Mouse (Mus musculus): ENCODE data around the gene Higd1c. TPM values are rescaled to one million over a fixed set of nuclear protein-coding genes. Genes with fewer than 3 reads are reported as not detected.
"Not testable (repeated sequence)": the region's sequence is repeated elsewhere in the genome, so short reads cannot be mapped to it uniquely, and the experiment has no call there.

Higd1c gene
- polyA plus RNA-seq, 1 experiment from 2014 or later, result not detected

GRCm38 (mm10) chr15:100337328-100337727, 27.0 kb upstream of the Higd1c start:
- not testable (repeated sequence) for H3K27me3 ChIP-seq; H3K36me3 ChIP-seq; ATAC-seq (ENCODE audit: low FRiP score); H3K9ac ChIP-seq; H3K9me3 ChIP-seq (replicated peaks); H3K4me1 ChIP-seq; H3K4me2 ChIP-seq (replicated peaks); H3K27ac ChIP-seq; H3K4me3 ChIP-seq

- ATAC-seq (ENCODE audit: low FRiP score); H3K9me3 ChIP-seq (replicated peaks); H3K9ac ChIP-seq; H3K4me3 ChIP-seq; H3K27ac ChIP-seq; H3K36me3 ChIP-seq; H3K4me2 ChIP-seq (replicated peaks); H3K4me1 ChIP-seq; H3K27me3 ChIP-seq: not testable (repeated sequence)
- WGBS, result 45% methylated on average over 10 of the region's 10 CpGs
These were observed 26.5 kb upstream of the Higd1c start for GRCm38 (mm10) chr15:100337847-100338246.

- H3K36me3 ChIP-seq; H3K9ac ChIP-seq; H3K27ac ChIP-seq; H3K4me1 ChIP-seq; H3K4me2 ChIP-seq (replicated peaks); H3K9me3 ChIP-seq (replicated peaks); ATAC-seq (ENCODE audit: low FRiP score); H3K4me3 ChIP-seq; H3K27me3 ChIP-seq: not testable (repeated sequence)
- WGBS, result 67% methylated on average over 4 of the region's 5 CpGs
These were observed 22.9 kb upstream of the Higd1c start for GRCm38 (mm10) chr15:100341314-100341980.

- H3K4me3 ChIP-seq, result no peak overlapping the region
- H3K4me2 ChIP-seq (replicated peaks), result no peak overlapping the region
- H3K4me1 ChIP-seq, result 0 out of 2 replicates have a peak, but pooled peaks cover 3% of the 10 kb centered on the region
- no peak overlapping the region for H3K9ac ChIP-seq
- no peaks in the 10 kb centered on the region for H3K36me3 ChIP-seq
- no peaks in the 10 kb centered on the region for H3K9me3 ChIP-seq (replicated peaks)
- H3K27ac ChIP-seq, result no peak overlapping the region
- no peaks in the 10 kb centered on the region for H3K27me3 ChIP-seq
- no peak for ATAC-seq (ENCODE audit: low FRiP score)
These were observed 18.9 kb upstream of the Higd1c start for GRCm38 (mm10) chr15:100345484-100345883.

- WGBS, result 77% methylated on average over 14 of the region's 14 CpGs
- H3K9ac ChIP-seq, result no peak overlapping the region
- no peaks in the 10 kb centered on the region for H3K9me3 ChIP-seq (replicated peaks)
- H3K36me3 ChIP-seq, result no peaks in the 10 kb centered on the region
- no peak overlapping the region for H3K4me2 ChIP-seq (replicated peaks)
- H3K4me1 ChIP-seq, result 0 out of 2 replicates have a peak, but pooled peaks cover 3% of the 10 kb centered on the region
- ATAC-seq (ENCODE audit: low FRiP score), result no peak
- H3K27ac ChIP-seq, result no peak overlapping the region
- H3K27me3 ChIP-seq, result no peaks in the 10 kb centered on the region
- no peak overlapping the region for H3K4me3 ChIP-seq
These were observed 17.6 kb upstream of the Higd1c start for GRCm38 (mm10) chr15:100346761-100347160.

GRCm38 (mm10) chr15:100349496-100349895, 14.8 kb upstream of the Higd1c start:
- Histone ChIP-seq H3K9me3 (replicated peaks) (no peaks in the 10 kb centered on the region), H3K27ac (no peak overlapping the region), H3K4me1 (0 out of 2 replicates have a peak, but pooled peaks cover 3% of the 10 kb centered on the region), H3K9ac (no peak overlapping the region), H3K27me3 (no peaks in the 10 kb centered on the region), H3K4me3 (no peak overlapping the region), H3K36me3 (no peaks in the 10 kb centered on the region), H3K4me2 (replicated peaks) (no peak overlapping the region)
- ATAC-seq (ENCODE audit: low FRiP score), result no peak
- 55% methylated on average over 2 of the region's 2 CpGs for WGBS

GRCm38 (mm10) chr15:100351501-100352060, 12.8 kb upstream of the Higd1c start:
- Histone ChIP-seq H3K4me2 (replicated peaks) (no peak overlapping the region), H3K27ac (no peak overlapping the region), H3K9me3 (replicated peaks) (no peaks in the 10 kb centered on the region), H3K4me3 (no peak overlapping the region), H3K36me3 (no peaks in the 10 kb centered on the region), H3K4me1 (0 out of 2 replicates have a peak, but pooled peaks cover 3% of the 10 kb centered on the region), H3K27me3 (no peaks in the 10 kb centered on the region), H3K9ac (no peak overlapping the region)
- 79% methylated on average over 6 of the region's 6 CpGs for WGBS
- ATAC-seq (ENCODE audit: low FRiP score), result no peak

GRCm38 (mm10) chr15:100352711-100353250, 11.6 kb upstream of the Higd1c start, which contains the start of the genes Methig1 and Mettl7a2:
Gene Methig1, plus strand, starts transcription at chr15:100353149.
Gene Mettl7a2, plus strand, starts transcription at chr15:100353200.
- WGBS, result 74% methylated on average over 10 of the region's 10 CpGs
- no peaks in the 10 kb centered on the region for H3K9me3 ChIP-seq (replicated peaks)
- no peak for ATAC-seq (ENCODE audit: low FRiP score)

GRCm38 (mm10) chr15:100353399-100353798, 10.9 kb upstream of the Higd1c start:
- not testable (repeated sequence) for H3K9ac ChIP-seq; H3K4me1 ChIP-seq; H3K4me3 ChIP-seq; H3K4me2 ChIP-seq (replicated peaks); H3K36me3 ChIP-seq; H3K9me3 ChIP-seq (replicated peaks); ATAC-seq (ENCODE audit: low FRiP score); H3K27ac ChIP-seq; H3K27me3 ChIP-seq
- 84% methylated on average over 12 of the region's 22 CpGs for WGBS

More at GRCm38 (mm10) chr15:100352711-100353250, 11.6 kb upstream of the Higd1c start, which contains the start of the genes Methig1 and Mettl7a2:
- Histone ChIP-seq H3K36me3 (no peaks in the 10 kb centered on the region), H3K27me3 (no peaks in the 10 kb centered on the region), H3K9ac (no peak within 1 kb of the TSS), H3K4me3 (no peak within 1 kb of the TSS), H3K4me1 (no peaks in the 10 kb centered on the region), H3K27ac (no peak within 1 kb of the TSS), H3K4me2 (replicated peaks) (no peak within 1 kb of the TSS)

- no peaks in the 10 kb centered on the region for H3K9me3 ChIP-seq (replicated peaks)
- no peak overlapping the region for H3K4me2 ChIP-seq (replicated peaks)
- no peaks in the 10 kb centered on the region for H3K27me3 ChIP-seq
- no peak overlapping the region for H3K27ac ChIP-seq
- no peaks in the 10 kb centered on the region for H3K36me3 ChIP-seq
- WGBS, result 85% methylated on average over 5 of the region's 5 CpGs
- no peak overlapping the region for H3K4me3 ChIP-seq
- no peak for ATAC-seq (ENCODE audit: low FRiP score)
- H3K4me1 ChIP-seq, result no peaks in the 10 kb centered on the region
- H3K9ac ChIP-seq, result no peak overlapping the region
These were observed 8.5 kb upstream of the Higd1c start for GRCm38 (mm10) chr15:100355876-100356275.

GRCm38 (mm10) chr15:100365967-100366366, 1.6 kb downstream of the Higd1c start:
- H3K9ac ChIP-seq; ATAC-seq (ENCODE audit: low FRiP score); H3K27ac ChIP-seq; H3K4me2 ChIP-seq (replicated peaks); H3K4me3 ChIP-seq; H3K27me3 ChIP-seq; H3K4me1 ChIP-seq; H3K9me3 ChIP-seq (replicated peaks); H3K36me3 ChIP-seq: not testable (repeated sequence)
- WGBS, result 53% methylated on average over 9 of the region's 9 CpGs

- ATAC-seq (ENCODE audit: low FRiP score), result no peak
- peaks cover 6% of the 10 kb centered on the region for H3K9me3 ChIP-seq (replicated peaks)
- no peak overlapping the region for H3K9ac ChIP-seq
- no peak overlapping the region for H3K4me3 ChIP-seq
- H3K27me3 ChIP-seq, result no peaks in the 10 kb centered on the region
- no peaks in the 10 kb centered on the region for H3K4me1 ChIP-seq
- H3K36me3 ChIP-seq, result no peaks in the 10 kb centered on the region
- WGBS, result 84% methylated on average over 7 of the region's 7 CpGs
- H3K27ac ChIP-seq, result no peak overlapping the region
- no peak overlapping the region for H3K4me2 ChIP-seq (replicated peaks)
These were observed 2.8 kb downstream of the Higd1c start for GRCm38 (mm10) chr15:100367119-100367518.

- no peak overlapping the region for H3K4me3 ChIP-seq
- H3K9me3 ChIP-seq (replicated peaks), result no peaks in the 10 kb centered on the region
- no peak overlapping the region for H3K27ac ChIP-seq
- H3K9ac ChIP-seq, result no peak overlapping the region
- no peak overlapping the region for H3K4me2 ChIP-seq (replicated peaks)
- no peaks in the 10 kb centered on the region for H3K36me3 ChIP-seq
- no peaks in the 10 kb centered on the region for H3K27me3 ChIP-seq
- H3K4me1 ChIP-seq, result no peaks in the 10 kb centered on the region
- 36% methylated on average over 5 of the region's 5 CpGs for WGBS
- ATAC-seq (ENCODE audit: low FRiP score), result no peak
These were observed 10.7 kb downstream of the Higd1c start for GRCm38 (mm10) chr15:100375066-100375465.

Measured in hindbrain, embryonic 12.5 days (tissue).